Mouse (Mus musculus): ENCODE measurements around the gene Lyrm1.
A peak's percentile ranks its signal among the peaks of the same experiment; 100 is the strongest.

Lyrm1 gene

GRCm38 (mm10) chr7:119965651-119966395 is 70.2 kb downstream of the Lyrm1 start:
- DNase-seq (ENCODE audit: low spot score in 2 of 2): no peak

- no peak for DNase-seq (ENCODE audit: low spot score in 2 of 2)
Measured at GRCm38 (mm10) chr7:119969320-119969719, 73.7 kb downstream of the Lyrm1 start.

GRCm38 (mm10) chr7:119974214-119974613 is 78.6 kb downstream of the Lyrm1 start:
- DNase-seq (ENCODE audit: low spot score in 2 of 2): no peak

- no peak for DNase-seq (ENCODE audit: low spot score in 2 of 2)
Measured at GRCm38 (mm10) chr7:119976256-119976655, 80.6 kb downstream of the Lyrm1 start.

- DNase-seq (ENCODE audit: low spot score in 2 of 2): no peak
Measured at GRCm38 (mm10) chr7:119977574-119977973, 81.9 kb downstream of the Lyrm1 start.

- no peak for DNase-seq (ENCODE audit: low spot score in 2 of 2)
Measured at GRCm38 (mm10) chr7:119978576-119978975, 82.9 kb downstream of the Lyrm1 start.

- DNase-seq (ENCODE audit: low spot score in 2 of 2): no peak
Measured at GRCm38 (mm10) chr7:119980170-119980569, 84.5 kb downstream of the Lyrm1 start.

GRCm38 (mm10) chr7:119985279-119985912 is 89.7 kb downstream of the Lyrm1 start:
- peak in 1 of 2 experiments; percentile 7 for DNase-seq (ENCODE audit: low spot score in 2 of 2)

- DNase-seq (ENCODE audit: low spot score in 2 of 2): no peak
Measured at GRCm38 (mm10) chr7:119997066-119997465, 101.4 kb downstream of the Lyrm1 start.

Data from left cerebral cortex, adult 9 months (tissue).